Mouse (Mus musculus): Measurements from ENCODE around the gene Atp6v1c2. TPM values are rescaled to one million over a fixed set of nuclear protein-coding genes. Genes with fewer than 3 reads are reported as not detected.

Gene Atp6v1c2
- polyA plus RNA-seq, 1 experiment, result 0.35 TPM

- H3K79me2 ChIP-seq (ENCODE audit: control insufficient read depth, insufficient read depth), result peaks cover 59% of the 10 kb centered on the region
- H3K79me3 ChIP-seq (ENCODE audit: low read depth), result peaks cover 34% of the 10 kb centered on the region
- TF ChIP-seq CTCF (IDR thresholded peaks at IDR 0.05; ENCODE audit: control insufficient read depth, insufficient read depth, insufficient read length) (no peak), USF1 (IDR thresholded peaks at IDR 0.05; ENCODE audit: low read depth) (no peak), MYOG (IDR thresholded peaks at IDR 0.05; ENCODE audit: control insufficient read depth, extremely low read depth, insufficient read length) (no peak), MAX (IDR thresholded peaks at IDR 0.05) (no peak), MYOD1 (IDR thresholded peaks at IDR 0.05; ENCODE audit: control insufficient read depth, insufficient read length, low read depth) (no peak), FOSL1 (IDR thresholded peaks at IDR 0.05; ENCODE audit: insufficient read depth, low read length, poor library complexity, severe bottlenecking) (no peak), CEBPB (IDR thresholded peaks at IDR 0.05; ENCODE audit: low read depth) (no peak)
- H3K27me3 ChIP-seq (ENCODE audit: control insufficient read depth, insufficient read depth, insufficient read length), result no peaks in the 10 kb centered on the region
- peak overlapping the region; percentile 100 for H3ac ChIP-seq (ENCODE audit: control insufficient read depth, insufficient read length, low read depth)
- H3K4me3 ChIP-seq (ENCODE audit: insufficient read depth, poor library complexity, severe bottlenecking), result peak overlapping the region; percentile 88
- H3K36me3 ChIP-seq (ENCODE audit: control insufficient read depth, insufficient read depth), result peaks cover 26% of the 10 kb centered on the region
Measured at GRCm38 (mm10) chr12:17347327-17348047, 18.3 kb upstream of the Atp6v1c2 start.

- no peak overlapping the region for H3K4me3 ChIP-seq (ENCODE audit: insufficient read depth, poor library complexity, severe bottlenecking)
- TF ChIP-seq MYOG (IDR thresholded peaks at IDR 0.05; ENCODE audit: control insufficient read depth, extremely low read depth, insufficient read length), result no peak
- no peak for TF ChIP-seq MYOD1 (IDR thresholded peaks at IDR 0.05; ENCODE audit: control insufficient read depth, insufficient read length, low read depth)
- no peak for TF ChIP-seq FOSL1 (IDR thresholded peaks at IDR 0.05; ENCODE audit: insufficient read depth, low read length, poor library complexity, severe bottlenecking)
- no peak for TF ChIP-seq CTCF (IDR thresholded peaks at IDR 0.05; ENCODE audit: control insufficient read depth, insufficient read depth, insufficient read length)
- no peak for TF ChIP-seq CEBPB (IDR thresholded peaks at IDR 0.05; ENCODE audit: low read depth)
- no peak for TF ChIP-seq MAX (IDR thresholded peaks at IDR 0.05)
- no peak for TF ChIP-seq USF1 (IDR thresholded peaks at IDR 0.05; ENCODE audit: low read depth)
- H3K79me2 ChIP-seq (ENCODE audit: control insufficient read depth, insufficient read depth), result no peaks in the 10 kb centered on the region
- H3K36me3 ChIP-seq (ENCODE audit: control insufficient read depth, insufficient read depth), result no peaks in the 10 kb centered on the region
- H3ac ChIP-seq (ENCODE audit: control insufficient read depth, insufficient read length, low read depth), result no peak overlapping the region
- no peaks in the 10 kb centered on the region for H3K27me3 ChIP-seq (ENCODE audit: control insufficient read depth, insufficient read depth, insufficient read length)
- no peaks in the 10 kb centered on the region for H3K79me3 ChIP-seq (ENCODE audit: low read depth)
Measured at GRCm38 (mm10) chr12:17339114-17339905, 10.2 kb upstream of the Atp6v1c2 start.

GRCm38 (mm10) chr12:17338338-17338737 lies 9.2 kb upstream of the Atp6v1c2 start:
- H3ac ChIP-seq (ENCODE audit: control insufficient read depth, insufficient read length, low read depth), result no peak overlapping the region
- H3K4me3 ChIP-seq (ENCODE audit: insufficient read depth, poor library complexity, severe bottlenecking), result no peak overlapping the region
- no peaks in the 10 kb centered on the region for H3K27me3 ChIP-seq (ENCODE audit: control insufficient read depth, insufficient read depth, insufficient read length)
- no peaks in the 10 kb centered on the region for H3K36me3 ChIP-seq (ENCODE audit: control insufficient read depth, insufficient read depth)
- no peak for TF ChIP-seq MYOG (IDR thresholded peaks at IDR 0.05; ENCODE audit: control insufficient read depth, extremely low read depth, insufficient read length)
- TF ChIP-seq MYOD1 (IDR thresholded peaks at IDR 0.05; ENCODE audit: control insufficient read depth, insufficient read length, low read depth), result peak; percentile 49
- TF ChIP-seq FOSL1 (IDR thresholded peaks at IDR 0.05; ENCODE audit: insufficient read depth, low read length, poor library complexity, severe bottlenecking), result no peak
- no peak for TF ChIP-seq MAX (IDR thresholded peaks at IDR 0.05)
- TF ChIP-seq CTCF (IDR thresholded peaks at IDR 0.05; ENCODE audit: control insufficient read depth, insufficient read depth, insufficient read length), result no peak
- no peak for TF ChIP-seq CEBPB (IDR thresholded peaks at IDR 0.05; ENCODE audit: low read depth)
- H3K79me3 ChIP-seq (ENCODE audit: low read depth), result no peaks in the 10 kb centered on the region
- H3K79me2 ChIP-seq (ENCODE audit: control insufficient read depth, insufficient read depth), result no peaks in the 10 kb centered on the region

GRCm38 (mm10) chr12:17333459-17333858 lies 4.3 kb upstream of the Atp6v1c2 start:
- Histone ChIP-seq H3K27me3 (ENCODE audit: control insufficient read depth, insufficient read depth, insufficient read length) (peaks cover 4% of the 10 kb centered on the region), H3ac (ENCODE audit: control insufficient read depth, insufficient read length, low read depth) (no peak overlapping the region), H3K79me3 (ENCODE audit: low read depth) (no peaks in the 10 kb centered on the region), H3K79me2 (ENCODE audit: control insufficient read depth, insufficient read depth) (no peaks in the 10 kb centered on the region), H3K4me3 (ENCODE audit: insufficient read depth, poor library complexity, severe bottlenecking) (no peak overlapping the region), H3K36me3 (ENCODE audit: control insufficient read depth, insufficient read depth) (no peaks in the 10 kb centered on the region)
- no peak for TF ChIP-seq MYOG (IDR thresholded peaks at IDR 0.05; ENCODE audit: control insufficient read depth, extremely low read depth, insufficient read length)
- no peak for TF ChIP-seq USF1 (IDR thresholded peaks at IDR 0.05; ENCODE audit: low read depth)
- no peak for TF ChIP-seq FOSL1 (IDR thresholded peaks at IDR 0.05; ENCODE audit: insufficient read depth, low read length, poor library complexity, severe bottlenecking)
- TF ChIP-seq CTCF (IDR thresholded peaks at IDR 0.05; ENCODE audit: control insufficient read depth, insufficient read depth, insufficient read length), result no peak
- no peak for TF ChIP-seq MYOD1 (IDR thresholded peaks at IDR 0.05; ENCODE audit: control insufficient read depth, insufficient read length, low read depth)
- TF ChIP-seq CEBPB (IDR thresholded peaks at IDR 0.05; ENCODE audit: low read depth), result no peak
- no peak for TF ChIP-seq MAX (IDR thresholded peaks at IDR 0.05)

- H3ac ChIP-seq (ENCODE audit: control insufficient read depth, insufficient read length, low read depth), result peak overlapping the region; percentile 59
- no peak overlapping the region for H3K4me3 ChIP-seq (ENCODE audit: insufficient read depth, poor library complexity, severe bottlenecking)
- no peaks in the 10 kb centered on the region for H3K79me2 ChIP-seq (ENCODE audit: control insufficient read depth, insufficient read depth)
- no peak for TF ChIP-seq MAX (IDR thresholded peaks at IDR 0.05)
- no peak for TF ChIP-seq MYOD1 (IDR thresholded peaks at IDR 0.05; ENCODE audit: control insufficient read depth, insufficient read length, low read depth)
- TF ChIP-seq MYOG (IDR thresholded peaks at IDR 0.05; ENCODE audit: control insufficient read depth, extremely low read depth, insufficient read length), result no peak
- TF ChIP-seq USF1 (IDR thresholded peaks at IDR 0.05; ENCODE audit: low read depth), result no peak
- no peak for TF ChIP-seq CTCF (IDR thresholded peaks at IDR 0.05; ENCODE audit: control insufficient read depth, insufficient read depth, insufficient read length)
- H3K79me3 ChIP-seq (ENCODE audit: low read depth), result no peaks in the 10 kb centered on the region
- peaks cover 36% of the 10 kb centered on the region for H3K27me3 ChIP-seq (ENCODE audit: control insufficient read depth, insufficient read depth, insufficient read length)
- H3K36me3 ChIP-seq (ENCODE audit: control insufficient read depth, insufficient read depth), result no peaks in the 10 kb centered on the region
Measured at GRCm38 (mm10) chr12:17324549-17325470, 4.3 kb downstream of the Atp6v1c2 start.
